Mouse (Mus musculus): Measurements from ENCODE around the gene Dydc1. TPM values are rescaled to one million over a fixed set of nuclear protein-coding genes. Genes with fewer than 3 reads are reported as not detected.

The Dydc1 gene
- total RNA-seq, 2 experiments from 2014 or later, result not detected

DNA sequence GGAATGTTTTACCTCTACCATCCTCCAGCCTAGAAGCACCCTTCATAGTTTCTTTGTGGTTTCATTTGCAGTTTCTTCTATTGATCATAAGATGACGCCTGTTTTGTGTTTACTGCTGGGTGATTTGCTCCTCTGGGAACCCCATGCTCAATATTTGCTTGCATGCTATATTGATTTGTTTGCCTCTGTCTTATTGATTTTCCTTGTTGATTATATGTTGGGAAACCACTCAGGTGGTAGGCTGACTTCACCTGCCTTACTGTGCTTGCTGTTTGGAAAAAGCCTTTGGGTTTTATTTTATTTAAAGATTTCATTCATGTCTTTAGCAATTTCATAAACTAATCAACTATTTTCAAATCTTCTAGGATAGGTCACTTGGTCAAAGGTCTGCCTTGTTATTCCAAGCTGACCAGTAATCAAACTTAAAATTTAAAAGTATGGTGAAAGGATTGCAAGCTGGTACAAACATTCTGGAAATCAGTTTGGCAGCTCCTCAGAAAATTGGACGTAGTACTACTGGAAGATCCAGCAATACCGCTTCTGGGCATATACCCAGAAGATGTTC, 23.7 kb downstream of the Dydc1 start:
- ATAC-seq (ENCODE audit: poor library complexity, severe bottlenecking), result no peak

DNA sequence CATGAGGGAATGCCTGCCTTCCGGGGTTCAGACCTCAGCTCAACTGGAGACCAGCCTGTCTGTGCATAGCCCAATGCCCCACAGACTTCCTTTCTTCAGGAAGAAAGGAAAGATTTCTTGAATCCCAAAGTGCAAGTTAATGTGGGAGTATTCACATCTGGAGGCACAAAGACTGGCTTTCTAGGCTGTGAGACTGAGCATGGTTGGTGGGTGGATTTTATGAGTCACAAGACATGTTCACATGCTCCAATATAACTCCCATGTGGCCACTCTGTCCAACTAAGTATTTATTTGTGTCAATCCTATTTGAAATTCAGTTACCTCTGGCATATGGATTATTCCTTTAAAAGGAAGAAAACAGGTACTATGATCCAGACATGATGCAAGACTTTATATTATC, 26.0 kb downstream of the Dydc1 start:
- no peak for ATAC-seq (ENCODE audit: poor library complexity, severe bottlenecking)

DNA sequence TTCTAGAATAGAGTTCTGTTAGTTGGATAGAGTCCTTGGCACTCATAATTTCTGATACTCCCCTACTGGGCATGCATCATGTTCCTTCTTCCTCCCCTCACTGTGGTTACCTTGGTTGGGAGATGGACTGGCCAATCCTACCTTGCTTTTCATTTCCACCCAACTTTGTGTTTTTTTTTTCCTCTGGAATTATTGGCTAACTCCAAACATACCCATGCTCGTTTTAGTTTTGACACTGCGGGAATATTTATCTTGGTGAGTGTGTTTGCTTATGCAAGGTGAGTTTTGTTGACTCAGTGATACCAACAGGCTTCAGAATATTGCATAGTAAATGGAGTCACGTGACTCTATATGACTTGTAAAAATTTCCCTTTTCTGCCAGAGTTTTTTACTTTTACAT, 28.0 kb downstream of the Dydc1 start:
- ATAC-seq (ENCODE audit: poor library complexity, severe bottlenecking), result no peak

DNA sequence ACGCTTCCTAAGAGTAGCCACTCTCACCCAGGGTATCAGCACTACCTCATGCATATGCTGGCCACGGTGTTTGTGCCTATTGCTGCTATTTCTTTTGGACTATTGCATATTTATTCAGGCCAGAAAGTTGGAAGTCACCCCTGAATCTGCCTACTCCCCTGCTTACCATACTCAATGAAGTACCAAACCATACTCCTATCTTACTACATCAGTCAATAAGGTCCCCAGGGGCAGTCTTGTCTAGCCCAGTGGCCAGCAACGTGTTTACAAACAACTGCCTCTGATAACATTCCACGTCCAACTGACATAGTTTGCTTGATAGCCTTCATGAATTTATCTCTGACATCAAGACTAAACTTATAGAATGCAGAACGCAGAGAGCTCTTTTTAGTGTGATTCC, 28.5 kb downstream of the Dydc1 start:
- no peak for ATAC-seq (ENCODE audit: poor library complexity, severe bottlenecking)

DNA sequence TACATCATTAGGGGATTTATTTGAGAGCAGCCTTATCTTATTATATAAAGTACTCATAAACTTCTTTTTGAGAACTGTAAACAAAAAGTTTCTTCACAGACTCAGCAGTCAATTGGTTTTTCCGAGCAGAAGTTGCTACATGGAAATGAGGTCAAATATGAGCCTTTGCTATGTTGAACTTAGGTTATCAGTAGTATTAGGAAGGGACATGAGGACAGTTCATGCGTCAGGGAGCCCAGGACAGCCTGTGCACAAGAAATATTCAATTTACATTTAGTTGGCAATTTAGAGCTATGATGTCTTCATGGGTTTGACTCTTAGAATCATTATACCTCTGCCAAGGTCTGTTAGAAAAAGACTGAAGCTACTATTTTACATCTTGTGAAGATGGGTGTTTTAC, 29.6 kb downstream of the Dydc1 start:
- ATAC-seq (ENCODE audit: poor library complexity, severe bottlenecking), result no peak

DNA sequence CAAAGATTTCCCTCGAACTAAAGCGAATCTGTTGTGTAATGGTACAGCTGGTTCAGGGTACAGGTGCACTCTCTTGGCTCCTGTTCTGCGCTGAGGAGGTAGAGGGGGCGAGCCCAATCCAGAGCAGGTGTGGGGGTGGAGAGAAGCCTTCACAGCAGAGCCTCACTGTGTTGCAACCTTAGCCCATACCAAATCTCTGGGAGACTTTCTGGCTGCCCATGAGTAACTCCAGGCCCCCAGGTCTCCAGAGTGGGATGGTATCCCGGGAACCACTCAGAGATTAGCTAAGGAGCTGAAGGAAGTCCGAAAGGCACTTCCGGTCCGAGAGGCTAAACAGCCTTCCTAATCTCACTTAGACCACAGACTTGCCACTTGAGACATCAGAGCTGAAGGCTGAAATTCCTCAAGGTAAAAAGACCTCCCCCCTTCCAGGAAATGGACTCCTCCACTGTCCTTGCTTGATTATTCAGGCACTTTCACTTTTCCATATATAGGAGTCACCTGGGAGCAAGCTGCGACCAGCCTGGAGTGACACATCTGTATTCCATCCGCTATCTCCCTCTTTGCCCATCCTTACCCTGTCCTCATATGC, 32.2 kb downstream of the Dydc1 start, which contains the start of gene Mat1a:
Gene Mat1a (plus strand): TSS at position 183 of the 592 bp plus-strand sequence.
- no peak for ATAC-seq (ENCODE audit: poor library complexity, severe bottlenecking)

DNA sequence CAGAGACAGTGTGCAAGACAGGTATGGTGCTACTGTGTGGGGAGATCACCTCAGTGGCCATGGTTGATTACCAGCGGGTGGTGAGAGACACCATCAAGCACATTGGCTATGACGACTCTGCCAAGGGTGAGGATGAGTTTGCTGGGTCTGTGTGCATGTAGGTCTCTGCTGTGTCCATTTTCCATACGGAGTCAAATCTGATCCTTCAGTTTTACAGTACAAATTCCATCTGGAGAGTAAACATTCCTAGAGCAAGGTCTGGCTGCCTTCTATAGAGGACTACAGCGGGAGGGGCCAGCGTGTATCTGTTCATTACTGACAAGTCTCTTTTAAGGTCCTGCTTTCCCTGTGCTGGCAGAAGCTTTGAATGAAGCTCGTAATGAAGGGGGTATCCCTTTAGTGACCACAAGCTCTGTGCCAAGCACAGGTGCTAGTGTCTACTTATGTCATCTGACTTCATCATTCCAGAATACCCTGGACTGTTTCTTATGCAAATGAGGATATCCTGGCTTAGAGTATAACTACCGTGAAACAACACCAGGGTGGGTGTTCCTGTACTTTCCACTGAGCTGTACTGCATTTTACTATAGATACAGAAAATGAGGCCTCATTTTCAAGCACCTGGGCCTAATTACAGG, 38.4 kb downstream of the Dydc1 start:
- no peak for ATAC-seq (ENCODE audit: poor library complexity, severe bottlenecking)

DNA sequence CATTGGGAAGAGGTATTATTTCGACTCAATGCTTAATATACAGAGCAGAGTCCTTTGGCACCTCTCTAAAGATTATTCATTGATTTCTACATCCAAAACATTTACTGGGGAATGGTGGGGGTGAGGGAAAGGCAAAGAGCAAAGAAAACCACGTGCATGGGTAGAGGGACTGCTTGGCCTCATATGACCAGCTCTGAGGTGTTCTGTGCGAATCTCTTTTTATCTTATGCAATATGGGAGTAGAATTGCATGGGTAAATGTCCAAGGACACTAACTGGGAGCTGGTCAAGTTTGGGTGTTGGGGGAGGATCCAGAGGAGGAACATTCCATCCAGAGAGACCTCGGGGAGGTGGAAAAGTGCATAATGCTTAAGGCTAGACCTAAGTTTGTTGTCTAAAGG, 40.2 kb downstream of the Dydc1 start:
- no peak for ATAC-seq (ENCODE audit: poor library complexity, severe bottlenecking)

DNA sequence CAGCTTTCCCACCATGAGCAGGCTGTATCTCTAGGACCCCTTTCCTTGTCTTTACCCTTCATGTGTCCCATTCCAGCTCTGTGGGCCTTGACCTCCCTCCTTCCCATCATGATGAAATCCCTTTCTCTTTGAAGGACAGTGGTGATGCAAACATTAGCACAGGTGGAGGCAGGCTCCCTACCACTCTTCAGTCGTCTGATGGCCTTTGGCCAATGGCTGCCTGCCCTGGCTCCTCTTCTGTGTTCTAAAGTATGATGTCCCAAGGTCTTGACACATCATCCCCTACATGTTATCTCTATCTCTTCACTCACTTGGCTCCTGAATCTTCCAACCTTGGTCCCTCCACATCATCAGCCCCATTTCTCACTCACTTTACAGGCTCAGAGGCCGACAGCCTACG, 43.6 kb downstream of the Dydc1 start:
- no peak for ATAC-seq (ENCODE audit: poor library complexity, severe bottlenecking)

DNA sequence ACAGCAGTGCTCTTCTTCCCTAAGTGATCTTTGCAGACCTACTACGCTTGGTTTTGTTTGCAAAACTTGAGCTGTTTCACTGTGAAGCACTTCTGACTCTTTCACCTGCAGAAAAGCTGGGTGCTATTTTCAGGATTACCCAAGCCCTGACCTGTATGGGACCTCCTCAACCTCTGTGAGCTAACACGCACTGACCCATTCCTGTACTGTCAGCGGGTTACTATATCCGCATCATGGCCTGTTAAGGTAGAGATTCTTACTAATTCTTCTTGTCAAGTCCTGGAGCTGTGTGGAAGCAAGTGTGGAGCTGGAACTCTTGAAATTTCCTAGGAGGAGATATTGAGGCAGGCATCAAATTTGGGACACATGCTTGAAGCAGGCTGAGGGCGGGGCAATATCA, 52.0 kb downstream of the Dydc1 start:
- ATAC-seq (ENCODE audit: poor library complexity, severe bottlenecking), result no peak

DNA sequence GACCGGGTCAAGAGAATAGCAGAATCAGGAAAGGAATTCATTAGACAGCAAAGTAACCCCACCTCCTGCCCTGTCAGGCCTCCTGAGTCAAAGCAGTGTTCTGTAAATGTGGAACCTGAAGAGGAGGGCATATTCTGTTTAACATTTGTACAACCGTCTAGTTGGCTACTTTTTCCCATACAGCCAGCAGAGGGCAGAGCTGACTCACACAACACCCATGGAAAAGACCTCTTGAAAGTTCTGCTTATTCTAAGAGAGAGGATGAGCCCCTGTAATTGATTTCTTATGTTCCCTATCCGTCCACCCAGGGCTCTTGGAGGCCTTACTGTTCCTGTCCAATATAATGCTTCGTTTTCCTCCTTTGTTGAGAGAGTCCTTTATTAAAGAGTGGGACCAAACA, 55.3 kb downstream of the Dydc1 start:
- ATAC-seq (ENCODE audit: poor library complexity, severe bottlenecking), result no peak

DNA sequence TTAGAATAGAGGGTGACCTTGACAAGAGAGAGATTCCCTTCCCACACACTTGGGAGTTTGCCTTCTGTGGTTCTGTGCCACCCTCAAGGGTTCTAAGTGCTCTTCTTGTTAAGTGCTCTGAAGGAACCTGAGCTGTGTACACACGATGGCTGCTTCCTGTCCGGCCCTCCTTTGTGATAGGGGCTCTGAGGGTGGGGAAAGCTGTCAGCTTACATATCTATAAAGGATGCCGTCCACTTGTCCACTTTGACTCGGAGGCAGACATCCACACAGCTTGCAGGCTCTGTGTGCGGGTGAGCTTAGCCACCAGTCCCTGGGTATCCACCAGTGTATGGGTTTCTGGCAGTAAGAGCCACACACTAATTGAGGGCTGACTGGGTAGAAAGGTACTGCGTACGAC, 58.8 kb downstream of the Dydc1 start, which contains the start of gene Sftpa1:
Gene Sftpa1 (plus strand): TSS at position 243 of the 400 bp plus-strand sequence.
- no peak for ATAC-seq (ENCODE audit: poor library complexity, severe bottlenecking)

DNA sequence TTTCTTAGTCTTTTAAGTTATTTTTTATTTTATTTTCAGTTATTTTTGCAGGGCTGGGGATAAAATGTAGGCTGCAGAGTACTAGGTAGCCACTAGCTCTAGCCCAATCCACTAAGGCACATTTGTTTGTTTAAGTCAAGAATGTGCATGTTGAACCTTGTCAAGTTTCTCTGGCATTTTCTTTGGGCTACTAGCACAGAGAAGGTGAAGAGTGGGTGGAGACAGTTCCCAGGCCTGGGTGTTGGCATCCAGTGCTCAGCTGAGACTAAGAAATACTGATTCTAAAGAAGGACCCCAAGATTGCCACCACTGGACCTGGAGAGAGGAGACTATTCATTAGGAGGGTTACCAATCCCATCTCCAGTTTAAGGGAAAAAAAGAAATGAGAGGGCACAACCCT, 64.3 kb downstream of the Dydc1 start:
- no peak for ATAC-seq (ENCODE audit: poor library complexity, severe bottlenecking)

DNA sequence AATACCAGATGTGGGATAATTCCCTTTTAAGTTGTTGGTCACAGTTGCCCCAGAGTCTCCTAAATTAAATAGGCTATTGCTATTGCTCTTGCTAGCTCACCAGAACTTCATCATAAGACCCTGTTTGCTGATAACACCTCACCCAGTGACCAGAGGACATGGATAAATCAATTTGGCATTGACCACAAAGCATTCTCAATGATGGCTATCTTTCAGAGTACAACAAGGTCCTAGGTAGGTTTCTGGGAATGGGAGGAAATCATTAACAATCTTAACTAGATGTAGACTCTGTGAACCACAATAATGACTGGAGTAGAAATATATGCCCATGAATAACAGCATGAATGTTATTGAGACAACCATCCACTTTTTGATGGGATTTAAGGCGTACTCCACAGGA, 68.0 kb downstream of the Dydc1 start:
- no peak for ATAC-seq (ENCODE audit: poor library complexity, severe bottlenecking)

Other genes starting within 250 kb of the Dydc1 start
- gene Sh2d4b, start 179.6 kb upstream of the Dydc1 start, total RNA-seq (2015), result 0.30 and 0.31 TPM in 2 replicates
- gene Sh2d4b, start 179.6 kb upstream of the Dydc1 start, total RNA-seq (2017), result 0.18 and 0.28 TPM in 2 replicates
- 60.6 and 66.0 TPM in 2 replicates for gene Tspan14, start 106.1 kb upstream of the Dydc1 start, total RNA-seq (2015)
- gene Tspan14, start 106.1 kb upstream of the Dydc1 start, total RNA-seq (2017), result 72.4 and 76.5 TPM in 2 replicates
- 1.8 and 3.5 TPM in 2 replicates for gene Fam213a, start 59.1 kb upstream of the Dydc1 start, total RNA-seq (2015)
- gene Fam213a, start 59.1 kb upstream of the Dydc1 start, total RNA-seq (2017), result 2.6 and 3.6 TPM in 2 replicates
- gene Dydc2, start 3.7 kb upstream of the Dydc1 start, total RNA-seq (2015), result not detected in 2 replicates
- not detected in 2 replicates for gene Dydc2, start 3.7 kb upstream of the Dydc1 start, total RNA-seq (2017)
- gene Mat1a, start 32.1 kb downstream of the Dydc1 start, total RNA-seq (2015), result not detected in 2 replicates
- gene Mat1a, start 32.1 kb downstream of the Dydc1 start, total RNA-seq (2017), result not detected in 2 replicates
- gene Sftpa1, start 58.9 kb downstream of the Dydc1 start, total RNA-seq (2015), result not detected in 2 replicates
- not detected in 2 replicates for gene Sftpa1, start 58.9 kb downstream of the Dydc1 start, total RNA-seq (2017)
- gene Mbl1, start 78.5 kb downstream of the Dydc1 start, total RNA-seq (2015), result not detected in 2 replicates
- gene Mbl1, start 78.5 kb downstream of the Dydc1 start, total RNA-seq (2017), result not detected in 2 replicates
- not detected in 2 replicates for gene Sftpd, start 112.2 kb downstream of the Dydc1 start, total RNA-seq (2015)
- not detected in 2 replicates for gene Sftpd, start 112.2 kb downstream of the Dydc1 start, total RNA-seq (2017)
- 0.20 TPM in 1 of 2 replicates, not detected in the other for gene Gm2832, start 205.9 kb downstream of the Dydc1 start, total RNA-seq (2015)
- gene Gm2832, start 205.9 kb downstream of the Dydc1 start, total RNA-seq (2017), result not detected in 2 replicates